Mouse (Mus musculus) forebrain, postnatal 0 days (tissue): ENCODE measurements around the gene Hcar1. TPM values are rescaled to one million over a fixed set of nuclear protein-coding genes. Genes with fewer than 3 reads are reported as not detected.

Source experiments
- ATAC-seq: fragments of 200-750 bp; cut with Nextera tagmentation; 2 replicates; pipeline ENCODE4 v1.8.0; 2017; ENCODE audit warnings: mild to moderate bottlenecking, moderate library complexity
- DNase-seq: peaks from one replicate; pipeline ENCODE4 v3.0.0-alpha.2; 2015
- H3K27ac ChIP-seq: fragments of 300-500 bp; sonication (generic); 2 replicates; pipeline ENCODE4 v1.5.1; 2014; ENCODE audit warnings: low read depth, mild to moderate bottlenecking, antibody characterized with exemption, low read length, moderate library complexity, mixed read lengths
- H3K27me3 ChIP-seq: fragments of 300-500 bp; sonication (generic); 2 replicates; pipeline ENCODE4 v1.6.1; 2014; ENCODE audit warnings: mild to moderate bottlenecking, low read length, mixed read lengths; ENCODE audit not compliant: insufficient read depth
- H3K36me3 ChIP-seq: fragments of 300-500 bp; sonication (generic); 2 replicates; pipeline ENCODE4 v1.6.1; 2014; ENCODE audit warnings: mild to moderate bottlenecking, moderate library complexity; ENCODE audit not compliant: insufficient read depth
- H3K4me1 ChIP-seq: fragments of 300-500 bp; sonication (generic); 2 replicates; pipeline ENCODE4 v1.6.1; 2014; ENCODE audit warnings: antibody characterized with exemption; ENCODE audit not compliant: insufficient read depth
- H3K4me2 ChIP-seq: fragments of 300-500 bp; sonication (generic); 2 replicates; pipeline ENCODE4 v1.6.1; 2014; ENCODE audit warnings: low read depth, mild to moderate bottlenecking, moderate library complexity
- H3K4me3 ChIP-seq: fragments of 300-500 bp; sonication (generic); 2 replicates; pipeline ENCODE4 v1.5.1; 2014; ENCODE audit warnings: low read depth, low read length, mixed read lengths
- H3K9ac ChIP-seq: fragments of 300-500 bp; sonication (generic); 2 replicates; pipeline ENCODE4 v1.6.1; 2014; ENCODE audit warnings: mild to moderate bottlenecking
- H3K9me3 ChIP-seq: fragments of 300-500 bp; sonication (generic); 2 replicates; pipeline ENCODE4 v1.6.1; 2016; ENCODE audit warnings: low read length
- CTCF ChIP-seq: sonication (generic); IDR thresholded peaks from 2 replicates; pipeline ENCODE4 v1.5.1; 2016; ENCODE audit warnings: antibody characterized with exemption, control low read depth, low read depth
- WGBS: fragments of 180-500 bp; shearing (Covaris S2); extraction: QIAGEN DNeasy Blood & Tissue Kit; methylation state at CpG from one replicate; pipeline ENCODE4 v1.1.7; 2014; 5-methylcytosine and 5-hydroxymethylcytosine counted together
- polyA plus RNA-seq: library from polyadenylated mRNA; unstranded; fragments of >200 nt; fragmentation: Nextera tagmentation; extraction: Ambion mirVana; gene quantifications from 2 replicates; pipeline ENCODE4 v1.2.1, GENCODE M21; 2015
- total RNA-seq: library from RNA; depleted of rRNA; stranded (reverse); fragments of >200 nt; gene quantifications from 2 replicates; pipeline ENCODE4 v1.2.3, GENCODE M21; 2014

Gene Hcar1
- total and polyA plus RNA-seq, 2 experiments from 2014 or later: 0.61 to 1.00 TPM

DNA sequence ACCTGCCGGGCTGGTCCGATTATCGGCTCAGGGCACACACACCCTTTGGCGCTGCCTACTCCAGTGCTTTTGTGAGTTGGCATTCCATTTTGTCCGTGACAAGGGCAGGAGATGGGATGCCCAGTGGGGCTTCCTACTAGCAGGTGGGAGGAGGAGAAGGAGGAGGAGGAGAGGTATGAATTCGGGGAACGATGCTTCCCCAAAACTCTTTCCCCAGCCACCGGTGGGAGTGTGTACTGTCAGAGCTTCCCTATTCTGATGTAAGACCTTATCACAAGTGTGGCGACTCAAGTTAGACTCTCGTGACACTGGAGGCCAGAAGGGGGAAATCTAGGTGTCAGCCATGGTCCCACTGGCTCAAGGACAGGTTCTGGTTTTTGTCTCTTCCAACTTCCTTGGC, 4.5 kb upstream of the Hcar1 start:
- ATAC-seq: no peak
- Histone ChIP-seq H3K4me2 (no peak overlapping the region), H3K27me3 (no peaks in the 10 kb centered on the region), H3K36me3 (no peaks in the 10 kb centered on the region), H3K4me3 (no peak overlapping the region), H3K9ac (no peak overlapping the region), H3K4me1 (no peaks in the 10 kb centered on the region), H3K9me3 (no peaks in the 10 kb centered on the region), H3K27ac (no peak overlapping the region)
- DNase-seq: no peak
- no peak for TF ChIP-seq CTCF
- 80% methylated on average over 10 of the region's 10 CpGs for WGBS

DNA sequence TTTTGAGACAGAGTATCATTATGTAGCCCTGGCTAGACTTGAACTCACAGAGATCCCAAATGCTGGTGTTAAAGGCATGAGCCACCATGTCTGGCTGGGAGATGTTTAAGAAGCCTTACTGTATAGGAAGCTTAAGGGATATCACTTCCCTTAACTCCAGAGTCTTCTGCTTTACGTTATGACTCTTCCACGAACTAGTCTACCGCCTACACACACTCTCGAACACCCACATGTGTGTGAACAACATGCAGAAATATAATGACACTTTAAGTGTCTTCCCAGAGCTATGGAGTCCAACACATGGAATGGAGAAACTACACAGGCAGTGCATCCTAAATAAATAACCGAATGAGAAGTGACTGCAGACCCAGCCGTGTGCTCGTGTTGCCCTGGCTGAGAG, 4.1 kb upstream of the Hcar1 start:
- Histone ChIP-seq H3K4me3 (no peak overlapping the region), H3K27me3 (no peaks in the 10 kb centered on the region), H3K27ac (no peak overlapping the region), H3K9ac (no peak overlapping the region), H3K9me3 (no peaks in the 10 kb centered on the region), H3K4me2 (no peak overlapping the region), H3K4me1 (no peaks in the 10 kb centered on the region), H3K36me3 (no peaks in the 10 kb centered on the region)
- no peak for TF ChIP-seq CTCF
- ATAC-seq (no peak), DNase-seq (no peak)
- WGBS: 81% methylated on average over 7 of the region's 7 CpGs

DNA sequence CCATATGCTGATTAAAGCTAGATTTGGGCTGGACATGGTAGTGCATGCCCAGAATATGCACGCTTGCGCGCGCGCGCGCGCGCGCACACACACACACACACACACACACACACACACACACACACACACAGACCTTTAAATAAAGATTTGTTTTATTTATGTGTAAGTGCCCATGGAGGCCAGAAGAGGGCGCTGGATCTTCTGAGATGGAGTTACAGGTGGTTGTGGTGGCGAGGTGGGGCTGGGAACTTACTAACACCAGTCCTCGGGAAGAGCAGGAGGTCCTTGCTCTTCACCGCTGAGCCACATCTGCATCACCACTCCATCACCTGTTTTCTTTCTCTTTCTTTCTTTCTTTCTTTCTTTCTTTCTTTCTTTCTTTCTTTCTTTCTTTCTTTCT, 958 bp upstream of the Hcar1 start:
- H3K36me3 ChIP-seq: no peaks in the 10 kb centered on the region
- no peaks in the 10 kb centered on the region for H3K9me3 ChIP-seq
- no peak for DNase-seq
- H3K4me2 ChIP-seq: no peak overlapping the region
- no peaks in the 10 kb centered on the region for H3K4me1 ChIP-seq
- H3K4me3 ChIP-seq: no peak overlapping the region
- ATAC-seq: no peak
- WGBS: 82% methylated on average over 14 of the region's 14 CpGs
- no peak for TF ChIP-seq CTCF
- H3K27me3 ChIP-seq: no peaks in the 10 kb centered on the region
- no peak overlapping the region for H3K9ac ChIP-seq
- no peak overlapping the region for H3K27ac ChIP-seq

DNA sequence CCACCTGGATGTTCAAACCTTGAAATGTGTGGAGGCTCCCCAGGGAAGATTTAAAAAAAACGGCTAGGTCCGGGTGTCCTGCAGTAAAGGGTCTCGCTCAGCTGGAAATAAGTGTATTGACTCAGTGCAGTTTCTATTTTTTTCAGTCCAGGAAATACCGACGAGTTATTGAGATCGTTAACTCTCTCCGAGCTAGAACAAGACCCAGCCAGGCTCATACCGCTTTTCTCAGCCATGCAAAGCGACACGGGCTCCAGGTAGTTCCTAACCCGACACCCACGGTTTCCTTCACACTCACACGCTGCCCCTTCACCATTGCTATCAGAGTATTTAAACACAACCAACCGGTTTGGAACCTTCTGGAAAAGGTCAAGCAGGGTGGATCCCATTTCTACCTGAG, 1.8 kb downstream of the Hcar1 start:
- no peak for DNase-seq
- no peaks in the 10 kb centered on the region for H3K36me3 ChIP-seq
- no peaks in the 10 kb centered on the region for H3K4me1 ChIP-seq
- 48% methylated on average over 14 of the region's 14 CpGs for WGBS
- no peak for ATAC-seq
- no peaks in the 10 kb centered on the region for H3K9me3 ChIP-seq
- H3K27ac ChIP-seq: no peak overlapping the region
- H3K9ac ChIP-seq: no peak overlapping the region
- H3K4me2 ChIP-seq: peak overlapping the region; percentile 17; the same call in 1 of the 2 replicates
- H3K4me3 ChIP-seq: no peak overlapping the region
- no peak for TF ChIP-seq CTCF
- no peaks in the 10 kb centered on the region for H3K27me3 ChIP-seq

DNA sequence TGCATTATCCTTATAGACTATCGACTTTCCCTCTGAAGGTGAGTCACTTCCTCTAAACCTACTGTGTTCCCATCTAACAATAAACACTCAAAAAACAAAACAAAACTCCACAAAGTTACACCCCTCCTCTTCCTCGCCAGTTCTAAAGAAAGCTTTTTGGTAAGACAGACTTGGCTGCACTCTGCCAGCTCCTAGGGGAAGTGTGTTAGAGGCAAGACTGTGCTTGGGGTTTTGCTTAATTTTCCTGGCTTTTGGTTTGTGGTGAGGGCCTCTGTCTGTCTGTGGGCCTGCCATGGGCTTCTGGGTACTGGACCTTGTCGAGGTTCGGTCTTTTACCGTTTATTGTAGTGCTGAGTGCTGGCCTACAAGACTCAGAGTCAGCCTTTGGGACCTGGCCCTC, 5.6 kb downstream of the Hcar1 start:
- no peak overlapping the region for H3K9ac ChIP-seq
- WGBS: 89% methylated on average over 5 of the region's 5 CpGs
- H3K4me2 ChIP-seq: no peak overlapping the region
- no peak overlapping the region for H3K4me3 ChIP-seq
- no peaks in the 10 kb centered on the region for H3K9me3 ChIP-seq
- no peak overlapping the region for H3K27ac ChIP-seq
- H3K27me3 ChIP-seq: no peaks in the 10 kb centered on the region
- H3K4me1 ChIP-seq: no peaks in the 10 kb centered on the region
- no peak for TF ChIP-seq CTCF
- DNase-seq (no peak), ATAC-seq (no peak)
- H3K36me3 ChIP-seq: no peaks in the 10 kb centered on the region

DNA sequence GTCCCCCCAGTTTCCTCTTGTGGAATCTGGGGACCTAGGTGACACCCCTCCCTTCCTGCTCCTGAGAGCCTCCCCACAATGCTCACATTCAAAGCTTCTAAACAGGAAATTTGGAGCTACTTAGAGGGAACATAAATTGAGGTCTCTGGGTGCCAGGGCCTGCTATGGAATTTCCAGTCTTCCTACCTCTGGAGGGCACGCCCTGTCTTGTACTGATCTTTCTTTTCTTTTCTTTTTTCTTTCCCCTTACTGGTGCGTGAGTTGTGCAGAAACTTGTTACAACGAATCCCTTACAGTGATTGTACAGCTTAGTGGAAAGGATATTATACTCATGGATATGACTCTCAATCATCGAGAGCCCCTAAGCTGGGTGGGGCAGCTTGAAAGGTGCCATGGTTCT, 10.2 kb downstream of the Hcar1 start:
- H3K4me3 ChIP-seq: no peak overlapping the region
- no peak overlapping the region for H3K27ac ChIP-seq
- no peaks in the 10 kb centered on the region for H3K27me3 ChIP-seq
- no peak overlapping the region for H3K9ac ChIP-seq
- no peak for TF ChIP-seq CTCF
- no peaks in the 10 kb centered on the region for H3K9me3 ChIP-seq
- no peak overlapping the region for H3K4me2 ChIP-seq
- no peaks in the 10 kb centered on the region for H3K4me1 ChIP-seq
- 81% methylated on average over 4 of the region's 4 CpGs for WGBS
- H3K36me3 ChIP-seq: no peaks in the 10 kb centered on the region
- DNase-seq (no peak), ATAC-seq (no peak)

DNA sequence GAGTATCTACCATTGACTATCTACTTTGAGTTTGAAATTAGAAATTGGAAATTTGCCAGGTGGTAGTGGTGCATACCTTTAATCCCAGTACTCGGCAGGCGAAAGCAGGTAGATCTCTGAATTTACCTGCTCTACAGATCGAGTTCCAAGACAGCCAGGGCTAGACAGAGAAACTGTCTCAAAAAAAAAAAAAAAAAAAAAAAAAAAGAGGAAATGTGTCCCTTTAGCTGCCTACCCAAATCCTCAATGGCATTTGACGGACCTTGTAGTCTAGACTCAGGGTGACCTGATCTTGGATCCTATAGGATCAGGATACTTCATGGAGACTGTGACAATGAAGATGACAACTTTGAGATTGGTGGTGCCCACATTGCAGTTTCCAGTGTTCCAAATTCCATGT, 13.4 kb downstream of the Hcar1 start:
- Histone ChIP-seq H3K27me3 (no peaks in the 10 kb centered on the region), H3K4me3 (no peak overlapping the region), H3K9ac (no peak overlapping the region), H3K9me3 (no peaks in the 10 kb centered on the region), H3K4me1 (no peaks in the 10 kb centered on the region), H3K36me3 (no peaks in the 10 kb centered on the region), H3K4me2 (no peak overlapping the region), H3K27ac (no peak overlapping the region)
- DNase-seq (no peak), ATAC-seq (no peak)
- TF ChIP-seq CTCF: no peak
- 85% methylated on average over 4 of the region's 4 CpGs for WGBS

DNA sequence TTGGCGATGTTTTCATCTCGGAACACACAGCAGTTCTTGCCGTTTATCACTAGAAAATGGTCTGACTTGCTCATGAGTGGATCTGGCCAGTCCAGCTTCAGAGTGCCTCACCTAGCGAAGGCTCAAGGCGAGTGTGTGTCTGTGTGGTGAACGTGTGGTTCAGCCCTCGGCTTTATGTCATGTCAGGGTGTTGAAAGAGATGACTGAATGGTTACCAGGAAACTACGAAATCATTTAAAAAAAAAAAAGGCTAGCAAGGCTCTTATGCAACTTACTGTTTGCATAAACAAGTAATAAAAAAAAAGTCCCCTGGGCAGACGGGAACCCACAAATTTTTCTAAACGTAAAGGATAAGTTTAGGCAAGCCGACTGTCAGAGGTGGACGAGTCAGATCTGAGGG, 14.5 kb downstream of the Hcar1 start, which contains the start of gene Hcar2:
Gene Hcar2, minus strand, starts transcription at position 135 of the 400 bp plus-strand sequence.
- Histone ChIP-seq H3K9ac (no peak within 1 kb of the TSS), H3K36me3 (no peaks in the 10 kb centered on the region), H3K4me2 (no peak within 1 kb of the TSS), H3K4me1 (no peaks in the 10 kb centered on the region), H3K4me3 (no peak within 1 kb of the TSS), H3K27ac (no peak within 1 kb of the TSS), H3K9me3 (no peaks in the 10 kb centered on the region), H3K27me3 (no peaks in the 10 kb centered on the region)
- DNase-seq (no peak), ATAC-seq (no peak)
- WGBS: 80% methylated on average over 12 of the region's 12 CpGs
- TF ChIP-seq CTCF: no peak
